In the genomic region with DNA sequence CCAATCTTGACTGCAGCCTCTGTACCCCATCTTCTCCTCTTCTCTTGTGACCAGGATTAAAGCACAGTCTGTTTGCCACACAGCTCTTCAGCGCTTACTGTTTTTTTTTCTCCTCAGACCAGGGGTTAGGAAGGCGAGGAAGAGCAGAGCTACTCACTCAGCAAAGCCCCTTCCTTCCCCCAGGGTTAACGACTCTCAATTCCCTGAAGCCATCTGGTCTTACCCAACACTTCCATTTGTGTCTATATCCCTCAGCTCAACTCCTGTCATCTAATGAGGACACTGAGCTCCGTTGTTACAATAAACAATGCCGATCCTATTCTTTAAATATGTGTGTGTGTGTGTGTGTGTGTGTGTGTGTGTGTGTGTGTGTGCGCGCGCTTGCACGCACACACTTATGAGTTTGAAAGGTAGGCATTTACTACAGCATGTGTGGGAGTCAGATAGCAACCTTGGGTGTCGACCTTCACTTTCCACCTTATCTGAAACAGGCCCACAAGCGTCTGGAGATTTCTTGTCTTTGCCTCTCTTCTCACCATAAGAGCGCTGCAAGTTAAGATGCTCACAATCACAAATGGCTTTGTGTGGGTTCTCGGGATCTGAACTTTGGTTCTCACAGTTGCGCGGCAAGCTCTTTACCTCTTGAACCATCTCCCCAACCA, we compare ENCODE assay signal across 36 mouse cellular contexts.
DNase-seq lines count a peak whose midpoint lies in the region; ATAC-seq and TF ChIP-seq lines count a peak whose summit lies in the region.
"Had no signal": no experiment of that assay in that cellular context is flagged by ENCODE, and none has a peak within 500 bp of the region (broad histone marks: within the 10 kb centered on the region; RNA-seq: fewer than 3 reads in every experiment).

No protein-coding gene starts in this region.

- ATAC-seq in liver, embryonic 14.5 days (ENCODE audit: insufficient read depth) = no peak
- ATAC-seq: activated CD4-positive, CD25-positive, alpha-beta regulatory T cell, adult 4 months; CD4-positive, CD25-positive, alpha-beta regulatory T cell, adult 4 months; forebrain, embryonic 14.5 days; inflammation-experienced regulatory T-cells, adult 6 months; liver, postnatal 0 days; midbrain, embryonic 15.5 days had no signal

- H3K27me3 ChIP-seq in liver, embryonic 14.5 days (ENCODE audit: control insufficient read depth, insufficient read depth, low read length) = no peaks in the 10 kb centered on the region
- peaks cover 17% of the 10 kb centered on the region for H3K27me3 ChIP-seq in embryonic facial prominence, embryonic 10.5 days (replicated peaks; ENCODE audit: low read depth, poor library complexity, severe bottlenecking)
- H3K27me3 ChIP-seq in limb, embryonic 10.5 days (ENCODE audit: low read depth, poor library complexity, severe bottlenecking) = peaks cover 18% of the 10 kb centered on the region; the same call in 1 of the 2 replicates
- H3K27me3 ChIP-seq: embryonic facial prominence, embryonic 12.5 days; hindbrain, embryonic 15.5 days; kidney, embryonic 15.5 days; limb, embryonic 13.5 days; megakaryocyte, embryonic 14.5 days; midbrain, embryonic 15.5 days; neural tube, embryonic 15.5 days had no signal

- peak in 2 of 3 experiments; percentile 14 to 33 for DNase-seq in liver, embryonic 14.5 days (ENCODE audit: low read depth in 3 of 3, low spot score in 3 of 3)
- DNase-seq in liver = no peak
- DNase-seq in embryonic facial prominence, embryonic 10.5 days (ENCODE audit: low spot score) = no peak
- DNase-seq in limb, embryonic 10.5 days (ENCODE audit: low spot score) = no peak
- DNase-seq in kidney, postnatal 4 days = no peak
- no peak for DNase-seq in heart, adult 11 months
- DNase-seq in urinary bladder, adult 18-20 months (ENCODE audit: low spot score in 2 of 2) = no peak
- DNase-seq: adrenal gland, adult 2 months; adrenal gland, postnatal 36 days; cerebellum, adult 2 months; cerebellum, postnatal 14 days; heart, postnatal 10 days; kidney, adult 11 months; kidney, postnatal 25 days; liver, postnatal 0 days; lung, postnatal 36 days; right cerebral cortex, adult 18-20 months; thymus, adult 18-20 months; thymus, postnatal 36 days had no signal

- H3K9ac ChIP-seq in liver, embryonic 14.5 days (replicated peaks) = no peak overlapping the region
- H3K9ac ChIP-seq: embryonic facial prominence, embryonic 12.5 days; heart, embryonic 13.5 days; hindbrain, embryonic 15.5 days; kidney, embryonic 15.5 days; limb, embryonic 13.5 days; liver, postnatal 0 days; midbrain, embryonic 15.5 days; neural tube, embryonic 15.5 days had no signal

- no peak for TF ChIP-seq CTCF in liver, embryonic 14.5 days (IDR thresholded peaks at IDR 0.05; ENCODE audit: low read depth)

- no peak overlapping the region for H3K4me2 ChIP-seq in liver, embryonic 14.5 days (ENCODE audit: low read depth)
- H3K4me2 ChIP-seq: embryonic facial prominence, embryonic 12.5 days; heart, embryonic 13.5 days; hindbrain, embryonic 15.5 days; kidney, embryonic 15.5 days; limb, embryonic 13.5 days; midbrain, embryonic 15.5 days; neural tube, embryonic 15.5 days had no signal

- H3K4me1 ChIP-seq in liver, embryonic 14.5 days (replicated peaks; ENCODE audit: control insufficient read depth in 2 of 2, insufficient read depth in 2 of 2, low read length in 1 of 2) = no peaks in the 10 kb centered on the region
- peaks cover 22% of the 10 kb centered on the region for H3K4me1 ChIP-seq in embryonic facial prominence, embryonic 10.5 days
- H3K4me1 ChIP-seq in limb, embryonic 10.5 days = peaks cover 16% of the 10 kb centered on the region
- H3K4me1 ChIP-seq: hindbrain, embryonic 15.5 days; megakaryocyte, embryonic 14.5 days; neural tube, embryonic 15.5 days had no signal

- WGBS in liver, embryonic 14.5 days (ENCODE audit: insufficient replicate concordance) = 61% methylated on average over 15 of the region's 15 CpGs
- WGBS in embryonic facial prominence, embryonic 10.5 days = 69% methylated on average over 15 of the region's 15 CpGs
- 71% methylated on average over 15 of the region's 15 CpGs for WGBS in limb, embryonic 10.5 days

- H3K9me3 ChIP-seq in liver, embryonic 14.5 days (ENCODE audit: control insufficient read depth, low read length) = no peaks in the 10 kb centered on the region
- peaks cover 7% of the 10 kb centered on the region; the same call in 1 of the 2 replicates for H3K9me3 ChIP-seq in embryonic facial prominence, embryonic 10.5 days
- H3K9me3 ChIP-seq in limb, embryonic 10.5 days (replicated peaks) = no peaks in the 10 kb centered on the region
- H3K9me3 ChIP-seq: embryonic facial prominence, embryonic 12.5 days; kidney, embryonic 15.5 days; midbrain, embryonic 15.5 days; neural tube, embryonic 15.5 days had no signal

- no peak for TF ChIP-seq EP300 in liver, embryonic 14.5 days (IDR thresholded peaks at IDR 0.05; ENCODE audit: low read depth)

- no peak overlapping the region for H3K27ac ChIP-seq in liver, embryonic 14.5 days
- peak overlapping the region; percentile 60 for H3K27ac ChIP-seq in embryonic facial prominence, embryonic 10.5 days (replicated peaks)
- 0 out of 2 replicates have a peak overlapping the region, but pooled peaks have one; percentile 33 for H3K27ac ChIP-seq in limb, embryonic 10.5 days
- H3K27ac ChIP-seq: embryonic facial prominence, embryonic 12.5 days; heart, embryonic 13.5 days; hindbrain, embryonic 15.5 days; kidney, embryonic 15.5 days; layer of hippocampus, adult 2 months; left cerebral cortex, adult 2 months; limb, embryonic 13.5 days; midbrain, embryonic 15.5 days; neural tube, embryonic 15.5 days; stomach, postnatal 0 days had no signal

- H3K4me3 ChIP-seq in liver, embryonic 14.5 days (ENCODE audit: insufficient read depth in 1 of 2, low read depth in 2 of 2, low read length in 2 of 2) = no peak overlapping the region
- H3K4me3 ChIP-seq in embryonic facial prominence, embryonic 10.5 days = no peak overlapping the region
- no peak overlapping the region for H3K4me3 ChIP-seq in limb, embryonic 10.5 days
- H3K4me3 ChIP-seq: embryonic facial prominence, embryonic 12.5 days; erythroblast, embryonic 14.5 days; heart, embryonic 13.5 days; hindbrain, embryonic 10.5 days; hindbrain, embryonic 15.5 days; kidney, embryonic 15.5 days; layer of hippocampus, adult 2 months; left cerebral cortex, adult 2 months; limb, embryonic 13.5 days; megakaryocyte, embryonic 14.5 days; midbrain, embryonic 15.5 days; neural tube, embryonic 15.5 days had no signal

- no peaks in the 10 kb centered on the region for H3K36me3 ChIP-seq in liver, embryonic 14.5 days (replicated peaks; ENCODE audit: control insufficient read depth, insufficient read depth, low read depth)
- H3K36me3 ChIP-seq in embryonic facial prominence, embryonic 10.5 days (replicated peaks) = no peaks in the 10 kb centered on the region
- H3K36me3 ChIP-seq in limb, embryonic 10.5 days = no peaks in the 10 kb centered on the region
- H3K36me3 ChIP-seq: embryonic facial prominence, embryonic 12.5 days; heart, embryonic 13.5 days; hindbrain, embryonic 10.5 days; hindbrain, embryonic 15.5 days; kidney, embryonic 15.5 days; limb, embryonic 13.5 days; midbrain, embryonic 15.5 days; neural tube, embryonic 15.5 days had no signal

Comparison
In these comparisons a context has a peak if more than half of its experiments do, and no peak if none do; other contexts are left out.
1. DNase-seq: peak in liver, embryonic 14.5 days (2 of 3); none in liver (single experiment), embryonic facial prominence, embryonic 10.5 days (single experiment), limb, embryonic 10.5 days (single experiment), kidney, postnatal 4 days (0 of 2), heart, adult 11 months (single experiment) and urinary bladder, adult 18-20 months (0 of 2).